Mouse (Mus musculus) cortical plate, adult 2 months (tissue): ENCODE data around the gene Hoxc12. TPM values are rescaled to one million over a fixed set of nuclear protein-coding genes. Genes with fewer than 3 reads are reported as not detected.

Experiments used
- H3K27ac ChIP-seq: fragments of 200-500 bp; 2 replicates; pipeline ENCODE4 v1.5.1; 2012; ENCODE audit warnings: low read length, control low read depth, inconsistent platforms; ENCODE audit not compliant: insufficient read depth
- H3K4me1 ChIP-seq: fragments of 200-500 bp; 2 replicates; pipeline ENCODE4 v1.6.1; 2011; ENCODE audit warnings: low read length; ENCODE audit not compliant: control insufficient read depth, insufficient read depth
- H3K4me3 ChIP-seq: fragments of 200-500 bp; 2 replicates; pipeline ENCODE4 v1.5.1; 2011; ENCODE audit warnings: mild to moderate bottlenecking, low read length, control low read depth; ENCODE audit not compliant: insufficient read depth
- CTCF ChIP-seq: fragments of 200-500 bp; IDR thresholded peaks from 2 replicates; pipeline ENCODE4 v1.5.1; 2011; ENCODE audit warnings: mild to moderate bottlenecking, control low read depth, low read length; ENCODE audit not compliant: insufficient read depth; ENCODE audit errors: extremely low read depth
- POLR2A ChIP-seq: fragments of 200-500 bp; IDR thresholded peaks from 2 replicates; pipeline ENCODE4 v1.6.1; 2011; ENCODE audit warnings: mild to moderate bottlenecking, low read length, control low read depth; ENCODE audit not compliant: insufficient read depth; ENCODE audit errors: extremely low read depth
- polyA plus RNA-seq: library from polyadenylated mRNA; depleted of rRNA; stranded (reverse); fragments of >200 nt; gene quantifications from 2 replicates; pipeline ENCODE4 v1.2.3, GENCODE M21; 2012

Gene Hoxc12
- polyA plus RNA-seq, 1 experiment, result not detected

DNA sequence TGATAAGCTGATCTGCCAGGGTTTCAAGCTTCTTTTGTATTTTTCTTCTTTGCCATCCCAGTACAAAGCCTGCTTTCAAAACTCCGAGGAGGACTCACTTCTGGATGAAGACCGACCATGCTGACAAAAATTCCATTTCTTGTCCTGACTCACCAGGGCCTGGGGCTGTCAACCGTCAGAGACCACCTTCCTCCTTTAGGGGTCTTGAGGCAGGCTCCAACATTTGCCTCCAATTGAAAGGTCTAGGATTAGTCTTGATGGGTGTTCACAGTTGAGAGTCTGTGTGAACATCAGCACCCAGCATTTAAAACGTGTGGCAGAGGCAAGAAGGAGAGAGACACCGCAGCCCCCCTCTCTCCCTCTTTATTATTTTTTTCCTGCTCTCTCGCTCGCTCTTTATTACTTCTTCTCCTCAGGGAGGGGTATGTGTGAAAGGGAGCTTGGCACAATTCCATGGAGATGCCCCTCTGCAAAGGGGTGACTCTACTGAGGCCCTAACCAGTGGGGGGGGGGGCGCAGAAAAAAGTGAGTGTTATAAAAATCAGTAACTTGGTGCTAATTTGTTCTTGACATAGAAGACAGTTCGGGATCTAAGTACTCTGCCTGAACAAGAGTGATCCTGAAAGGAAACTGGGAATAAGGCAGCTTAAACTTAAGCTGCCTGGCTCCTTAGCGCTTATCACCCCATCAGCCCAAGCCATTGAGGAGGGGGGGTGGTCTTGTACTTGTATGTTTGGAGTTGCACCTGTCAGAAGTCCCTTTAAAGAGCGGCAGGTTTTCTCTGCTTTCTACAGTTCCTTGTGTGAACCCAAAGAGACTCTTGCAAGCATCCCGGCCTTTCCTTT lies 17.0 kb upstream of the Hoxc12 start:
- Histone ChIP-seq H3K4me1 (no peaks in the 10 kb centered on the region), H3K27ac (no peak overlapping the region), H3K4me3 (no peak overlapping the region)
- TF ChIP-seq CTCF (no peak), POLR2A (no peak)

DNA sequence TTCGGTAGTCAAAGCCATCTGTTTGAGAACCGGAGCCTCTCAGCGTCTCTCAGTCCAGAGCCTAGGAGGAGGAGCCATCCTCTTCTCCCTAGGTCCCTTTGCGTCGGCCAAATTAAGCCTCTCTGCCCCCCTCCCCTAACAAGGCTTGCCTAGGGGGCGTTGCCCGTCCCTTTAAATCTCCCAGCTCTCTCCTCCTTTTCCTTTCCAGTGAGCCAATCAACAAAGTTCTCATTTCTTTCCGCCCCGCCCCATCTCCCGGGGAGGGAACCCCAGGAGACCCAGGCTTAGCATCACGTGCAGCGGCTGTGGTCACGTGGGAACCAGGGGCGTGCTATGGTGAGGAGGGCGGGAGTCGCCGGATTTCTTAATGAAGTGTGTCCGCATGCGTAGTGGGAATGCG lies 15.9 kb upstream of the Hoxc12 start:
- no peaks in the 10 kb centered on the region for H3K4me1 ChIP-seq
- no peak overlapping the region for H3K27ac ChIP-seq
- no peak overlapping the region for H3K4me3 ChIP-seq
- TF ChIP-seq CTCF, result no peak
- TF ChIP-seq POLR2A, result no peak

DNA sequence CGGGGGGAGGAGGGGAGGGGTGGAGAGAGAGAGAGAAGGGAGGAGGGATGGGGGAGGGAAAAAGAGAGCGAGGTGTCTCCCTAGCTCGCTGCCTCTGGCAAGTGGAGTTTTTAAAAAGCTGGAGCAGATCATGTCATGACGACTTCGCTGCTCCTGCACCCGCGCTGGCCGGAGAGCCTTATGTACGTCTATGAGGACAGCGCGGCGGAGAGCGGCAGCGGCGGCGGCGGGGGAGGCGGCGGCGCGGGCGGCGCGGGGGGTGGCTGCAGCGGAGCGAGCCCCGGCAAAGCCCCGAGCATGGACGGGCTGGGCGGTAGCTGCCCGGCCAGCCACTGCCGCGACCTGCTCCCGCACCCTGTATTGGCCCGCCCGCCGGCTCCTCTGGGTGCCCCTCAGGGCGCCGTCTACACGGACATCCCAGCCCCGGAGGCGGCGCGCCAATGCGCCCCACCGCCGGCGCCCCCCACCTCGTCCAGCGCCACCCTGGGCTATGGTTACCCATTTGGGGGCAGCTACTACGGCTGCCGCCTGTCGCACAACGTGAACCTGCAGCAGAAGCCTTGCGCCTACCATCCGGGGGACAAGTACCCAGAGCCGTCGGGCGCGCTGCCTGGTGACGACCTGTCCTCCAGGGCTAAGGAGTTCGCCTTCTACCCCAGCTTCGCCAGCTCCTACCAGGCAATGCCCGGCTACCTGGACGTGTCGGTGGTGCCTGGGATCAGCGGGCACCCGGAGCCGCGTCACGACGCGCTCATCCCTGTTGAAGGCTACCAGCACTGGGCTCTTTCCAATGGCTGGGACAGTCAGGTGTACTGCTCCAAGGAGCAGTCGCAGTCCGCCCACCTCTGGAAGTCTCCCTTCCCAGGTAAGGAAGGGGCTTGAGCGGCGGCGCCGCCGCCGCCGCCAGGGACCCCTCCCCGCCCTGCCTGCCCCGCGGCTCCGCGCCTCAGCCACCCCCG lies 15.2 kb upstream of the Hoxc12 start, which contains the start of gene Hoxc13:
Gene Hoxc13 (plus strand): TSS at position 51 of the 959 bp plus-strand sequence.
- H3K4me3 ChIP-seq, result no peak within 1 kb of the TSS
- no peak within 1 kb of the TSS for H3K27ac ChIP-seq
- TF ChIP-seq POLR2A, result no peak
- TF ChIP-seq CTCF, result no peak
- H3K4me1 ChIP-seq, result no peaks in the 10 kb centered on the region

DNA sequence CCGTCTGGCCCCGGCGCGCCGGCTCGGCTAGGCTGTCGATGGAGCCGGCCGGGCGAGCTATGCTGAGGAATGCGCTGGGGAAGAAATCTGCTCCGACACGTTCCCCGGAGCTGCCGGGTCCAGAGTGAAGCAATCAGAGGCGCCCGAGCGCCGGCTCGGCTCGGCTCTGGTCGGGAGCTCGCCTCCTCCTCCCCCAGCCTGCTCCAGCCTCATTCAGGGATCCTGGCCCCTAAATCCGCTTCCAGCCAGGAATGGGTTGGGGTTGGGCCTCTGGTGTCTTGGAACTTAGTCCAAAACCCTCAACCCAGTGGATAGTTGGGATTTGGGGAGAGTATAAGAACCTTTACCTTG lies 14.6 kb upstream of the Hoxc12 start:
- Histone ChIP-seq H3K4me3 (no peak overlapping the region), H3K27ac (no peak overlapping the region), H3K4me1 (no peaks in the 10 kb centered on the region)
- TF ChIP-seq POLR2A, result no peak
- TF ChIP-seq CTCF, result no peak

DNA sequence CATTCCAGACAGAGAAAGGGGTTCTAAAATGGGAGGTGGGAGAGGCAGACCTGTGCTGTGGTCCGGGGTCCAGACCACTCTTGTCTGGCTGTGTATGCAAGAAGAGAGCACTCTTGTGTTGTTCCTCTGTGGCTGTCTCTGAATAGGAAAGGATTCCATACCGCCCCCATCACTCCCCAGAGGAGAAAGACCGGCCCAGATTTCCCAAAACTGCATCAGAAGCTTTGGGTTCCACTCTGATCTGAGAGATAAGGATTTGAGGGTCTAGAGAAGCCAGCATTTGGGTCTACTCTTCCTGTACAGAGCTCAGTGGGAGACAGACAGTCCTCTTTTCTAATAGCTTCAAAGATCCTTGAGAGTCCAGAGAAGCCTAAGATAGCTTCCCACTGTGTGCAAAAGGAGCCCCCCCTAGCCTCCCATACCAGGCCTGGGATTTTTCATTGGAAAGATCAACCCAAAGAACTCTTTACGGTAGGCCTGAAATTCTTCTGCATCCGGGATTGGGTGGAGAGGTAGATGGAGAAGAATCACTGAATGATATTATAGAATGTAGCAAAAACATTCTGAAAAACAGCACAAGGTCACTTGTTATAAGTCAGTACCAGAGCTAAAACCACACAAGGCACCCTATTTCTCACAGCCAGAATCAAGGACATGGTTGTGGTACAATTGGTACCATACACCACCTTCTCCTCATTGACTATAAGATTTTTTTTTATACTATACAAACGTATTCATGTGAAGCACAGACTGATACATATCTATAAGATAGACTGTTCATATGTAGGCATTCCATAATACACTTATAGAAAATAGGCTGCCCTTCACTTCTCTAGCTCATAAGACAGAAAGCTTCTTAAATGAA lies 13.7 kb upstream of the Hoxc12 start:
- Histone ChIP-seq H3K4me3 (no peak overlapping the region), H3K27ac (no peak overlapping the region), H3K4me1 (no peaks in the 10 kb centered on the region)
- no peak for TF ChIP-seq CTCF
- no peak for TF ChIP-seq POLR2A

DNA sequence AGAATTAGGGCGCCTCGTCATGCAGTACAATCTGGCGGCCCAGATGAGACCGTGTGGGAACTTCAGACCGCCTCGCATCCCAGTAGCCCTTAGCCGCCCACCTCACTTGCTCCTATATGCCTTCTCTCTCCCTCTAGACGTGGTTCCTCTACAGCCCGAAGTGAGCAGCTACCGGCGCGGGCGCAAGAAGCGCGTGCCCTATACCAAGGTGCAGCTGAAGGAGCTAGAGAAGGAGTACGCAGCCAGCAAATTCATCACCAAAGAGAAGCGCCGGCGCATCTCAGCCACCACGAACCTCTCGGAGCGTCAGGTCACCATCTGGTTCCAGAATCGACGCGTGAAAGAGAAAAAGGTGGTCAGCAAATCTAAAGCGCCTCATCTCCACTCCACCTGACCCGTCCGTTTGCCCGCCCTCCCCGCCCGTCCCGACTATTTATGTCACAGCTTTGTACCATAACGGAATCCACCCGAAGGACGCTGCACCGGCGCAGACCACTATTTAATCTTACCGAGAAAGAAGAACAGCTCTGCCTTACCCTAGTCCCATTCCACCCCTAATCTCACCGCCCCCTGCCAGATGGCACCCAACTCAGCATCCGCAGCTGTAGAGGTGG lies 9.4 kb upstream of the Hoxc12 start:
- Histone ChIP-seq H3K4me1 (no peaks in the 10 kb centered on the region), H3K4me3 (no peak overlapping the region), H3K27ac (no peak overlapping the region)
- TF ChIP-seq CTCF (no peak), POLR2A (no peak)

DNA sequence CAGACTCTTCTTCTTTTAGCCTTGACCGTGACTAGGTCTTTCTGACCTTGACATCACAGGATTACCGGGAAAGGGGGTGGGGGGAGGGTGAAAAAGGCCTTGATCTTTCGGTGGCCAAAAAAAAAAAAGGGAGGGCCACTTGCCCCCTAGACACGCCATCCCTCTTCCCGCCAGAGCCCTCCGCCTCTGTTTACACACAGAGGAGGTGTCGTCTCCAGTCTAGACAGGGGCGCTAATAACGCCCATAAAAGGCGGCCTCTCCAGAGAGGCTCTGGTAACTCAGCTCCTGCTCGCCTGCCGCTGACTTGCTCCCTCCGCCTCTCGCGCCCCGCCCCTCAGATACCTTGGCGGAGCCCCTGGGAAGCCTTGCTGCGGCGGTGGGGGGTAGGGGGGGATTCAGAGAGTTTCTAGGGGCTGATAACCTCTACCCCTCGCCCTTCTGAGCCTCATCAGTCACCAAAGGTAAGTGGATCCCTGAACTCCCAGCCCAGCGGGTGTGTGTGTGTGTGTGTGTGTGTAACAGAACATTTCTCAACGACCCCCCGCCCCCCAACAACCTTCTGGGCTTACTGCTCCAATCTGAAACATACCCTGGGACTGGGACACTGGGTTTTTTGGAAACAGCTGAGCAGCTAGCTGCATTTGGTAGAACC lies 4.7 kb upstream of the Hoxc12 start:
- Histone ChIP-seq H3K4me1 (no peaks in the 10 kb centered on the region), H3K27ac (no peak overlapping the region), H3K4me3 (no peak overlapping the region)
- TF ChIP-seq POLR2A (no peak), CTCF (no peak)

DNA sequence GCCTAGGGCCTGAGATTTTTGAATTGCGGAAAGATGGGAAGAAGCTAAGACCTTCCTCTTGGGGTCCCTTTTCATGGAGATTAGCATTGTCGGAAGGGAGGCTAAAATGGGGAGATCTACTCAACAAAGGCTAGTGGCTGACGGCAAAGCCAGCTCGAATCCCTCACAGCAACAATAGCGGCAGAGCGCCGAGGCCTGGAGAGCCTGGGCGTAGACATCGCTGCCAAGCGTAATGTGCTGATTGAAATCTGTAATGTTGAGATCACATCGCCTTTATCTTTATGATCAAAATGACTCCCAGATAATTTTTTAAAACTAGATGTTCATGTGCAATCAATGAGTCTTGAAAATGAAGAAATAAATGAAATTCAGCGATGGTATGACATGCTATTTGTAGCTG lies 2.1 kb upstream of the Hoxc12 start:
- TF ChIP-seq CTCF, result no peak
- no peak for TF ChIP-seq POLR2A
- no peak overlapping the region for H3K27ac ChIP-seq
- no peak overlapping the region for H3K4me3 ChIP-seq
- H3K4me1 ChIP-seq, result no peaks in the 10 kb centered on the region

DNA sequence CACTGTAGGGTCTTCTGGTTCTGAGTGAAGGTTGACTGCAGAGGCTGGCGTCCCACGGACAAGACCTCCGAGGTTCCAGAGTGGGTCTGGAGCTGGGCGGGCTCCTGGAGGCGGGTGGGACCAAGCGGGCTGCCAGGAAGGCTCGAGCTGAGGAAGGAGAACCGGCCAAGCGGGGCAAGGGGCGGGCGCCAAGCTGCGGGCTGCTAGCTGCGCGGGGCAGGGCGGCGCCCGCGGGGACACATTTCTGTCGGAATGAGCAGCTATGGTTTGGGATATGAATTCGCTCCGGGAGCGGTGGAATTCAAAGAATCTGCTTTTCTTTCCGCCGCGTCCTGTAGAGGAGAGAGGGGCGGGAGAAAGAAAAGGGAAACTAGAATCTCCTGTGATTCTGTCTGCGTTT lies 1.7 kb upstream of the Hoxc12 start:
- H3K4me1 ChIP-seq, result no peaks in the 10 kb centered on the region
- H3K4me3 ChIP-seq, result no peak overlapping the region
- no peak overlapping the region for H3K27ac ChIP-seq
- TF ChIP-seq CTCF (no peak), POLR2A (no peak)
